Mouse (Mus musculus): ENCODE data around the gene Oxt.

DNA sequence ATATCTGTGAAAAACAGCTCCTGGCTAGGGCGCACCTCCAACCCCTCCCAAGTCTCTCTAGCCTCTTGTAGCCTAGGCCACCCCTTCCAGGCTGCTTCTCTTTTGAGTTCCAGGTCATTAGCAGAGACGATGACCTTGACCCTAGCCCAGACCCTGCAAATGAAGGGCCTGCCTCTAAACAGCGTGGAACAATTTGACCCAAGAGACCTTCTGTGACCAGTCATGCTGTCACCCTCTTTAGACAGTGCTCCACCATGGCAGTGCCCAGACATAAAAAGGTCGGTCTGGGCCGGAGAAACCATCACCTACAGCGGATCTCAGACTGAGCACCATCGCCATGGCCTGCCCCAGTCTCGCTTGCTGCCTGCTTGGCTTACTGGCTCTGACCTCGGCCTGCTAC, at the start of gene Oxt:
- no peak for TF ChIP-seq POLR2A (IDR thresholded peaks at IDR 0.05; ENCODE audit: low read depth, low read length)
- no peak for TF ChIP-seq CTCF (IDR thresholded peaks at IDR 0.05; ENCODE audit: borderline replicate concordance, insufficient read depth, low read length)
